Mouse (Mus musculus): ENCODE results near the gene Ccr6.

DNA sequence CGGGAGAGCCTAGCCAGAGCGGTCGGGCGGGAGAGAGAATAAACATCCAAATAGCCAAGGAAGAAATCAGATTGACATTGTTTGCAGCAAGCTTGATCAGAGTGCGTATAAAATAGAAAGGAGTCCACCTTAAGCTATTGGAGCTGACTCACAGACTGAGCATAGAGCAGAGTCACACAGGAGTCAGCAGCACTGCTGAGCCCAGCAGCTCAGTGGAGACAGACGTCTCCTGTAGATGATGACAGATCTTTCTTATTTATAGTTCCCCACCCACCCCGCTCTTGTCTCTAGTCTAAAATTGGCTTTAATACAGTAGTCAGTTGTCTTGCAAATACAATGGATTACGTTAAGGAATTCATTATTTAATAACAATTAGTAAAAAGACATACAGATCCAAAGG, 42.2 kb upstream of the Ccr6 start:
- no peak for TF ChIP-seq CTCF (conservative IDR thresholded peaks at IDR 0.05; ENCODE audit: low read length)
- no peak for TF ChIP-seq POU5F1 (IDR thresholded peaks at IDR 0.05; ENCODE audit: borderline replicate concordance, low read length)
- TF ChIP-seq NANOG (IDR thresholded peaks at IDR 0.05; ENCODE audit: borderline replicate concordance, low read length): no peak
